Mouse (Mus musculus): ENCODE measurements around the gene 1110051M20Rik.

- no peak for TF ChIP-seq CTCF (IDR thresholded peaks at IDR 0.05; ENCODE audit: insufficient read depth, low read length)
- no peak for TF ChIP-seq POLR2A (IDR thresholded peaks at IDR 0.05; ENCODE audit: borderline replicate concordance, extremely low read depth, low read depth, low read length)
These were observed 36.5 kb downstream of the 1110051M20Rik start for GRCm38 (mm10) chr2:91408031-91408430.
